Mouse (Mus musculus) spleen, adult 2 months (tissue): Measurements from ENCODE around the gene Setdb1. TPM values are rescaled to one million over a fixed set of nuclear protein-coding genes. Genes with fewer than 3 reads are reported as not detected.

Experiments
- DNase-seq, 2 experiments: peaks; one replicate each; pipeline versions ENCODE4 v3.0.0 to v3.0.0-alpha.2; 2012 to 2021; ENCODE audit warnings: low spot score in 2 of 2, low read depth in 1 of 2
- H3K27ac ChIP-seq: fragments of 200-500 bp; 2 replicates; pipeline ENCODE4 v1.5.1; 2012; ENCODE audit warnings: low read length, inconsistent platforms; ENCODE audit not compliant: insufficient read depth
- H3K27me3 ChIP-seq: fragments of 200-500 bp; 2 replicates; pipeline ENCODE4 v1.6.1; 2012; ENCODE audit warnings: mild to moderate bottlenecking, moderate library complexity, low read length, inconsistent platforms; ENCODE audit not compliant: control insufficient read depth, insufficient read depth
- H3K36me3 ChIP-seq: fragments of 200-500 bp; 2 replicates; pipeline ENCODE4 v1.6.1; 2012; ENCODE audit warnings: mild to moderate bottlenecking, low read length, inconsistent platforms; ENCODE audit not compliant: control insufficient read depth, insufficient read depth
- H3K4me1 ChIP-seq: fragments of 200-500 bp; 2 replicates; pipeline ENCODE4 v1.6.1; 2011; ENCODE audit warnings: inconsistent platforms; ENCODE audit not compliant: control insufficient read depth, insufficient read depth, insufficient read length
- H3K4me3 ChIP-seq: fragments of 200-500 bp; 2 replicates; pipeline ENCODE4 v1.5.1; 2011; ENCODE audit warnings: mild to moderate bottlenecking, inconsistent platforms; ENCODE audit not compliant: insufficient read depth, insufficient read length; ENCODE audit errors: extremely low read depth
- CTCF ChIP-seq: fragments of 200-500 bp; IDR thresholded peaks from 2 replicates; pipeline ENCODE4 v1.5.1; 2011; ENCODE audit warnings: mild to moderate bottlenecking, inconsistent platforms; ENCODE audit not compliant: insufficient read depth, insufficient read length, insufficient replicate concordance; ENCODE audit errors: extremely low read depth
- POLR2A ChIP-seq: fragments of 200-500 bp; IDR thresholded peaks from 2 replicates; pipeline ENCODE4 v1.6.1; 2011; ENCODE audit warnings: low read depth, low read length, inconsistent platforms
- WGBS: fragments of 180-500 bp; shearing (Covaris S2); methylation state at CpG from one replicate; pipeline ENCODE4 v1.1.7; 2018; 5-methylcytosine and 5-hydroxymethylcytosine counted together
- polyA plus RNA-seq: library from polyadenylated mRNA; depleted of rRNA; stranded (reverse); fragments of >200 nt; gene quantifications from 2 replicates; pipeline ENCODE4 v1.2.3, GENCODE M21; 2012; rRNA removed

Setdb1 gene
- polyA plus RNA-seq, 1 experiment: 10.4 TPM

- Histone ChIP-seq H3K27me3 (no peaks in the 10 kb centered on the region), H3K4me1 (no peaks in the 10 kb centered on the region; the same call in 1 of the 2 replicates), H3K27ac (peak within 1 kb of the TSS; percentile 94), H3K4me3 (peak within 1 kb of the TSS; percentile 82), H3K36me3 (no peaks in the 10 kb centered on the region)
- WGBS: under 1% methylated on average over 53 of the region's 53 CpGs
- DNase-seq: peak; percentile 96 to 99
- TF ChIP-seq CTCF (no peak), POLR2A (no peak)
Measured at GRCm38 (mm10) chr3:95281216-95282126, 75.5 kb downstream of the Setdb1 start, which contains the start of the genes Mindy1 and Prune1. Gene Mindy1 (plus strand): TSS chr3:95281345. Gene Prune1 (minus strand): TSS chr3:95282076.

- DNase-seq: no peak
- no peaks in the 10 kb centered on the region; the same call in 1 of the 2 replicates for H3K4me1 ChIP-seq
- 13% methylated on average over 8 of the region's 8 CpGs for WGBS
Measured at GRCm38 (mm10) chr3:95280747-95281146, 76.3 kb downstream of the Setdb1 start.

GRCm38 (mm10) chr3:95277149-95277551, 79.9 kb downstream of the Setdb1 start:
- H3K36me3 ChIP-seq: no peaks in the 10 kb centered on the region
- 78% methylated on average over 1 of the region's 1 CpGs for WGBS
- no peaks in the 10 kb centered on the region; the same call in 1 of the 2 replicates for H3K4me1 ChIP-seq
- no peak overlapping the region for H3K4me3 ChIP-seq
- no peak for DNase-seq
- TF ChIP-seq POLR2A (no peak), CTCF (no peak)
- H3K27me3 ChIP-seq: no peaks in the 10 kb centered on the region
- no peak overlapping the region for H3K27ac ChIP-seq

More at GRCm38 (mm10) chr3:95280747-95281146, 76.3 kb downstream of the Setdb1 start:
- Histone ChIP-seq H3K4me3 (peak overlapping the region; percentile 9; the same call in 1 of the 2 replicates), H3K27ac (peak overlapping the region; percentile 44), H3K27me3 (no peaks in the 10 kb centered on the region), H3K36me3 (no peaks in the 10 kb centered on the region)
- no peak for TF ChIP-seq CTCF
- no peak for TF ChIP-seq POLR2A

GRCm38 (mm10) chr3:95276428-95276934, 80.5 kb downstream of the Setdb1 start:
- Histone ChIP-seq H3K27ac (no peak overlapping the region), H3K36me3 (no peaks in the 10 kb centered on the region), H3K4me3 (no peak overlapping the region), H3K4me1 (no peaks in the 10 kb centered on the region; the same call in 1 of the 2 replicates), H3K27me3 (no peaks in the 10 kb centered on the region)
- TF ChIP-seq POLR2A: no peak
- no peak for TF ChIP-seq CTCF
- WGBS: 50% methylated on average over 5 of the region's 5 CpGs
- no peak for DNase-seq

GRCm38 (mm10) chr3:95275161-95275560, 81.8 kb downstream of the Setdb1 start:
- no peak overlapping the region for H3K4me3 ChIP-seq
- TF ChIP-seq CTCF (no peak), POLR2A (no peak)
- DNase-seq: no peak
- H3K36me3 ChIP-seq: no peaks in the 10 kb centered on the region
- no peaks in the 10 kb centered on the region for H3K4me1 ChIP-seq
- no peaks in the 10 kb centered on the region for H3K27me3 ChIP-seq
- H3K27ac ChIP-seq: no peak overlapping the region
- whole genome bisulfite sequencing: 59% methylated on average over 6 of the region's 6 CpGs

- Histone ChIP-seq H3K27me3 (no peaks in the 10 kb centered on the region), H3K4me1 (no peaks in the 10 kb centered on the region), H3K36me3 (peaks cover 2% of the 10 kb centered on the region; the same call in 1 of the 2 replicates), H3K27ac (no peak overlapping the region), H3K4me3 (no peak overlapping the region)
- DNase-seq: no peak
- 95% methylated on average over 4 of the region's 4 CpGs for whole genome bisulfite sequencing
- no peak for TF ChIP-seq CTCF
- no peak for TF ChIP-seq POLR2A
Measured at GRCm38 (mm10) chr3:95274453-95274852, 82.5 kb downstream of the Setdb1 start.

Other genes with a start within 250 kb of the Setdb1 start
- gene Vps72, start 246.2 kb downstream of the Setdb1 start, polyA plus RNA-seq: 36.3 and 44.6 TPM in 2 replicates
- 0.69 and 0.91 TPM in 2 replicates for gene Tmod4, start 232.7 kb downstream of the Setdb1 start, polyA plus RNA-seq
- 25.2 and 29.4 TPM in 2 replicates for gene Scnm1, start 223.2 kb downstream of the Setdb1 start, polyA plus RNA-seq
- 4.7 and 5.3 TPM in 2 replicates for gene Lysmd1, start 223.1 kb downstream of the Setdb1 start, polyA plus RNA-seq
- gene Tnfaip8l2, start 214.8 kb downstream of the Setdb1 start, polyA plus RNA-seq: 89.1 and 132 TPM in 2 replicates
- 2.2 TPM in 2 replicates for gene Sema6c, start 196.7 kb downstream of the Setdb1 start, polyA plus RNA-seq
- gene Gabpb2, start 139.3 kb downstream of the Setdb1 start, polyA plus RNA-seq: 17.0 and 17.1 TPM in 2 replicates
- gene Cdc42se1, start 128.5 kb downstream of the Setdb1 start, polyA plus RNA-seq: 91.5 and 94.1 TPM in 2 replicates
- gene Mllt11, start 125.0 kb downstream of the Setdb1 start, polyA plus RNA-seq: 15.5 and 16.2 TPM in 2 replicates
- gene Gm128, start 115.6 kb downstream of the Setdb1 start, polyA plus RNA-seq: 0.18 and 0.52 TPM in 2 replicates
- gene Bnipl, start 106.0 kb downstream of the Setdb1 start, polyA plus RNA-seq: 0.07 TPM in 1 of 2 replicates, not detected in the other
- gene Mindy1, start 75.9 kb downstream of the Setdb1 start, polyA plus RNA-seq: 44.8 and 51.0 TPM in 2 replicates
- gene Prune1, start 75.1 kb downstream of the Setdb1 start, polyA plus RNA-seq: 7.7 and 8.9 TPM in 2 replicates
- 2.6 and 2.7 TPM in 2 replicates for gene Anxa9, start 50.0 kb downstream of the Setdb1 start, polyA plus RNA-seq
- gene Cers2, start 42.4 kb downstream of the Setdb1 start, polyA plus RNA-seq: 95.7 and 101 TPM in 2 replicates
- not detected in 2 replicates for gene 4930558C23Rik, start 45.6 kb upstream of the Setdb1 start, polyA plus RNA-seq
- gene Arnt, start 77.2 kb upstream of the Setdb1 start, polyA plus RNA-seq: 19.5 and 20.7 TPM in 2 replicates
- 1.3 and 1.4 TPM in 2 replicates for gene Ctsk, start 142.1 kb upstream of the Setdb1 start, polyA plus RNA-seq
- gene Ctss, start 169.6 kb upstream of the Setdb1 start, polyA plus RNA-seq: 81.7 and 84.6 TPM in 2 replicates
- gene Hormad1, start 202.5 kb upstream of the Setdb1 start, polyA plus RNA-seq: not detected in 2 replicates
- 3.3 and 3.8 TPM in 2 replicates for gene Golph3l, start 231.7 kb upstream of the Setdb1 start, polyA plus RNA-seq